Mouse (Mus musculus) myocyte (in vitro differentiated cells): ENCODE data around the gene Gys2. TPM values are rescaled to one million over a fixed set of nuclear protein-coding genes. Genes with fewer than 3 reads are reported as not detected.
"Not testable (repeated sequence)": the region's sequence is repeated elsewhere in the genome, so short reads cannot be mapped to it uniquely, and the experiment has no call there.

Experiments used
- H3K27me3 ChIP-seq: one replicate; pipeline ENCODE4 v1.6.1; 2011; ENCODE audit not compliant: control insufficient read depth, insufficient read depth, insufficient read length
- H3K36me3 ChIP-seq: one replicate; pipeline ENCODE4 v1.6.1; 2011; ENCODE audit not compliant: control insufficient read depth, insufficient read depth
- H3K4me2 ChIP-seq: one replicate; pipeline ENCODE4 v1.6.1; 2011; ENCODE audit warnings: low read depth, control low read depth
- H3K4me3 ChIP-seq: one replicate; pipeline ENCODE4 v1.5.1; 2011; ENCODE audit warnings: mild to moderate bottlenecking, control low read depth, moderate library complexity
- H3K79me2 ChIP-seq: one replicate; pipeline ENCODE4 v1.6.1; 2011; ENCODE audit not compliant: control insufficient read depth, insufficient read depth
- H3ac ChIP-seq: one replicate; pipeline ENCODE4 v1.6.1; 2011; ENCODE audit not compliant: control insufficient read depth, insufficient read length
- CEBPB ChIP-seq: IDR thresholded peaks from 2 replicates; pipeline ENCODE4 v1.6.1; 2011; ENCODE audit warnings: mild to moderate bottlenecking, moderate library complexity; ENCODE audit not compliant: poor library complexity, insufficient read depth, severe bottlenecking
- E2F4 ChIP-seq: IDR thresholded peaks from one replicate; pipeline ENCODE4 v1.6.1; 2011; ENCODE audit warnings: mild to moderate bottlenecking, control low read depth, moderate library complexity; ENCODE audit not compliant: insufficient read depth
- MAX ChIP-seq: IDR thresholded peaks from one replicate; pipeline ENCODE4 v1.6.1; 2011; ENCODE audit warnings: low read depth, mild to moderate bottlenecking, control low read depth
- MYOD1 ChIP-seq, 3 experiments: IDR thresholded peaks; one replicate each; pipeline ENCODE4 v1.6.1; 2011; ENCODE audit warnings: control low read depth in 2 of 3, low read depth in 2 of 3, mild to moderate bottlenecking in 2 of 3, moderate library complexity in 1 of 3; ENCODE audit not compliant: insufficient read length in 2 of 3, control insufficient read depth in 1 of 3
- MYOG ChIP-seq, 3 experiments: IDR thresholded peaks; one replicate each; pipeline ENCODE4 v1.6.1; 2011; ENCODE audit warnings: control low read depth in 2 of 3, low read depth in 2 of 3, mild to moderate bottlenecking in 2 of 3; ENCODE audit not compliant: insufficient read length in 2 of 3, control insufficient read depth in 1 of 3, insufficient read depth in 1 of 3
- POLR2A ChIP-seq: IDR thresholded peaks from one replicate; pipeline ENCODE4 v1.6.1; 2011; ENCODE audit warnings: low read depth, mild to moderate bottlenecking, control low read depth, moderate library complexity; ENCODE audit not compliant: insufficient read length
- POLR2AphosphoS2 ChIP-seq: IDR thresholded peaks from one replicate; pipeline ENCODE4 v1.6.1; 2011; ENCODE audit warnings: low read depth, control low read depth; ENCODE audit not compliant: insufficient read length
- REST ChIP-seq: IDR thresholded peaks from one replicate; pipeline ENCODE4 v1.6.1; 2011; ENCODE audit warnings: mild to moderate bottlenecking, control low read depth, moderate library complexity; ENCODE audit not compliant: insufficient read depth, insufficient read length
- SRF ChIP-seq: IDR thresholded peaks from one replicate; pipeline ENCODE4 v1.6.1; 2011; ENCODE audit warnings: low read depth; ENCODE audit not compliant: control insufficient read depth, insufficient read length
- TCF12 ChIP-seq: IDR thresholded peaks from one replicate; pipeline ENCODE4 v1.6.1; 2011; ENCODE audit warnings: mild to moderate bottlenecking, control low read depth; ENCODE audit not compliant: poor library complexity, insufficient read depth, severe bottlenecking
- TCF3 ChIP-seq: IDR thresholded peaks from one replicate; pipeline ENCODE4 v1.6.1; 2011; ENCODE audit warnings: low read depth, control low read depth; ENCODE audit not compliant: insufficient read length
- USF1 ChIP-seq: IDR thresholded peaks from one replicate; pipeline ENCODE4 v1.6.1; 2011; ENCODE audit warnings: low read depth, mild to moderate bottlenecking, control low read depth, moderate library complexity
- polyA plus RNA-seq: library from polyadenylated mRNA; unstranded; fragments of >200 nt; fragmentation: generic; extraction: Trizol; gene quantifications from one replicate; pipeline ENCODE4 v1.2.1, GENCODE M21; 2012; ENCODE audit warnings: missing spikeins

Gys2 gene
- polyA plus RNA-seq, 1 experiment, result not detected

GRCm38 (mm10) chr6:142506338-142507032 lies 33.6 kb upstream of the Gys2 start:
- H3ac ChIP-seq, result no peak overlapping the region
- TF ChIP-seq CEBPB, result no peak
- TF ChIP-seq MAX, result no peak
- TF ChIP-seq USF1, result no peak
- no peak overlapping the region for H3K4me3 ChIP-seq
- H3K79me2 ChIP-seq, result no peaks in the 10 kb centered on the region
- no peaks in the 10 kb centered on the region for H3K36me3 ChIP-seq
- H3K4me2 ChIP-seq, result peak overlapping the region; percentile 22
- H3K27me3 ChIP-seq, result no peaks in the 10 kb centered on the region

DNA sequence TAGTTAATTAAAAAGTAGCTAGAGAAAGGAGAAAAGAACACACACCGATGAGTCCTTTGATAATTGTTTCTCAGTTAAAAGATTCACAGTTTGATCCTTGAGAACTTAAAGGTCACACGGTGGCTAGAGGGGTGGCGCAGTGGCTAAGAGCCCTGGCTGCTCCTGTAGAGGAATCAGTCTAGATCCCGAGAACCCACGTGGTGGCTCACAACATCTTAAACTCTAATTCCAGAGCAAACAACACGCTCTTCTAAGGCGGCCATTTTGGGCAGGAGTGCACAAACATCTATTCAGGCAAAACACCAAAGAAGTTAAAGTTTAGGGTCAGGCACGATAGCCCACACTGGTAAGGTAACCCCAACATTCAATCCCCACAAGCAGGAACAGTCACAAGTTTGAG lies 30.7 kb upstream of the Gys2 start:
- no peak overlapping the region for H3K4me2 ChIP-seq
- no peak overlapping the region for H3K4me3 ChIP-seq
- no peaks in the 10 kb centered on the region for H3K36me3 ChIP-seq

GRCm38 (mm10) chr6:142502519-142503125 lies 29.7 kb upstream of the Gys2 start:
- TF ChIP-seq POLR2A (no peak), MYOG (IDR thresholded peaks at IDR 0.05; ENCODE audit: control insufficient read depth in 1 of 3, insufficient read depth in 1 of 3, insufficient read length in 2 of 3, low read depth in 2 of 3) (no peak), SRF (no peak), MYOD1 (IDR thresholded peaks at IDR 0.05; ENCODE audit: control insufficient read depth in 1 of 3, insufficient read length in 2 of 3, low read depth in 2 of 3) (no peak), USF1 (no peak), POLR2AphosphoS2 (no peak), MAX (no peak), CEBPB (no peak), TCF3 (no peak)
- H3K27me3 ChIP-seq, result no peaks in the 10 kb centered on the region
- H3K79me2 ChIP-seq, result no peaks in the 10 kb centered on the region
- no peak overlapping the region for H3K4me3 ChIP-seq
- no peak overlapping the region for H3K4me2 ChIP-seq
- no peak overlapping the region for H3ac ChIP-seq
- no peaks in the 10 kb centered on the region for H3K36me3 ChIP-seq

More for the DNA sequence above, 30.7 kb upstream of the Gys2 start:
- Histone ChIP-seq H3K27me3 (no peaks in the 10 kb centered on the region), H3K79me2 (no peaks in the 10 kb centered on the region), H3ac (no peak overlapping the region)
- TF ChIP-seq TCF12, result no peak
- no peak for TF ChIP-seq CEBPB
- no peak for TF ChIP-seq E2F4
- no peak for TF ChIP-seq MYOG (IDR thresholded peaks at IDR 0.05; ENCODE audit: control insufficient read depth in 1 of 3, insufficient read depth in 1 of 3, insufficient read length in 2 of 3, low read depth in 2 of 3)
- TF ChIP-seq REST, result no peak
- no peak for TF ChIP-seq MYOD1 (IDR thresholded peaks at IDR 0.05; ENCODE audit: control insufficient read depth in 1 of 3, insufficient read length in 2 of 3, low read depth in 2 of 3)
- no peak for TF ChIP-seq SRF
- TF ChIP-seq MAX, result no peak
- TF ChIP-seq POLR2AphosphoS2, result no peak
- TF ChIP-seq POLR2A, result no peak
- no peak for TF ChIP-seq USF1
- no peak for TF ChIP-seq TCF3

DNA sequence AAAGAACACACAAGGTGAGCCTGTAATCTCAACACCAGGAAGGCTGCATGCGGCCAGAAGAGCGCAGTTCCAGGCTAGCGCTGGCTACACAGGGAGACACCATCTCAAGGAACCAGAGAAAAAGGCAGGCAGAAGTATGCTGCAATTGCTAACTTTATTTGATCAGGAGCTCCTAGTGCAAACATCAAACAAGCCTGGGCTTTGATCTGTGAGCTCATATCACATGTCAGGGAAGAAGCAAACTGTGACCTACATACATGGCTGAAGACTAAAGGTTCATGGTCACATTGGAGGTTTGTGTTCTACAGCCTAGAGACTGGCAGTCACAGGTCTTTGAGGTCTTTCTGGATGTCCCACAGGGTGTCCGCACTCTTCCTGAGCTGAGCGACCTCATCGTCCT lies 17.2 kb upstream of the Gys2 start:
- H3K36me3 ChIP-seq, H3K4me2 ChIP-seq, H3K79me2 ChIP-seq, H3K4me3 ChIP-seq, H3ac ChIP-seq, H3K27me3 ChIP-seq: not testable (repeated sequence)

- Histone ChIP-seq H3ac (no peak overlapping the region), H3K4me2 (no peak overlapping the region), H3K4me3 (no peak overlapping the region), H3K36me3 (no peaks in the 10 kb centered on the region), H3K27me3 (no peaks in the 10 kb centered on the region), H3K79me2 (no peaks in the 10 kb centered on the region)
- TF ChIP-seq REST, result no peak
- TF ChIP-seq CEBPB, result no peak
- no peak for TF ChIP-seq SRF
- no peak for TF ChIP-seq MYOG (IDR thresholded peaks at IDR 0.05; ENCODE audit: control insufficient read depth in 1 of 3, insufficient read depth in 1 of 3, insufficient read length in 2 of 3, low read depth in 2 of 3)
- TF ChIP-seq POLR2AphosphoS2, result no peak
- TF ChIP-seq TCF12, result no peak
- no peak for TF ChIP-seq MAX
- TF ChIP-seq E2F4, result no peak
- TF ChIP-seq MYOD1 (IDR thresholded peaks at IDR 0.05; ENCODE audit: control insufficient read depth in 1 of 3, insufficient read length in 2 of 3, low read depth in 2 of 3), result no peak
- no peak for TF ChIP-seq USF1
- no peak for TF ChIP-seq TCF3
- TF ChIP-seq POLR2A, result no peak
Observed at GRCm38 (mm10) chr6:142487638-142488037, 14.7 kb upstream of the Gys2 start.
